Mouse (Mus musculus) lung, embryonic 16.5 days (tissue): ENCODE data around the gene Ctsc. TPM values are rescaled to one million over a fixed set of nuclear protein-coding genes. Genes with fewer than 3 reads are reported as not detected.

ENCODE experiments used
- ATAC-seq: fragments of 200-750 bp; cut with Nextera tagmentation; 2 replicates; pipeline ENCODE4 v1.8.0; 2017; ENCODE audit warnings: low read depth, mild to moderate bottlenecking, moderate library complexity
- H3K27ac ChIP-seq: fragments of 300-500 bp; sonication (generic); 2 replicates; pipeline ENCODE4 v1.5.1; 2014; ENCODE audit warnings: mild to moderate bottlenecking, control low read depth, low read length
- H3K27me3 ChIP-seq: fragments of 300-500 bp; sonication (generic); 2 replicates; pipeline ENCODE4 v1.6.1; 2014; ENCODE audit warnings: low read depth, low read length, mixed read lengths; ENCODE audit not compliant: control insufficient read depth, insufficient read depth
- H3K36me3 ChIP-seq: fragments of 300-500 bp; sonication (generic); 2 replicates; pipeline ENCODE4 v1.6.1; 2014; ENCODE audit warnings: low read length; ENCODE audit not compliant: control insufficient read depth, insufficient read depth
- H3K4me1 ChIP-seq: fragments of 300-500 bp; sonication (generic); replicated peaks from 2 replicates; pipeline ENCODE4 v1.6.1; 2014; ENCODE audit warnings: low read length, mixed read lengths; ENCODE audit not compliant: control insufficient read depth, insufficient read depth
- H3K4me2 ChIP-seq: fragments of 300-500 bp; sonication (generic); 2 replicates; pipeline ENCODE4 v1.6.1; 2014; ENCODE audit warnings: low read depth, low read length, control low read depth
- H3K4me3 ChIP-seq: fragments of 300-500 bp; sonication (generic); 2 replicates; pipeline ENCODE4 v1.5.1; 2014; ENCODE audit warnings: mild to moderate bottlenecking, low read length, control low read depth
- H3K9ac ChIP-seq: fragments of 300-500 bp; sonication (generic); 2 replicates; pipeline ENCODE4 v1.6.1; 2014; ENCODE audit warnings: low read length, control low read depth
- H3K9me3 ChIP-seq: fragments of 300-500 bp; sonication (generic); 2 replicates; pipeline ENCODE4 v1.6.1; 2016; ENCODE audit warnings: low read length; ENCODE audit not compliant: control insufficient read depth
- WGBS: fragments of 180-500 bp; shearing (Covaris S2); extraction: QIAGEN DNeasy Blood & Tissue Kit; methylation state at CpG from one replicate; pipeline ENCODE4 v1.1.7; 2014; 5-methylcytosine and 5-hydroxymethylcytosine counted together
- polyA plus RNA-seq: library from polyadenylated mRNA; unstranded; fragments of >200 nt; fragmentation: Nextera tagmentation; extraction: Ambion mirVana; gene quantifications from 2 replicates; pipeline ENCODE4 v1.2.1, GENCODE M21; 2015

Gene Ctsc
- polyA plus RNA-seq, 1 experiment from 2014 or later = 181 TPM

DNA sequence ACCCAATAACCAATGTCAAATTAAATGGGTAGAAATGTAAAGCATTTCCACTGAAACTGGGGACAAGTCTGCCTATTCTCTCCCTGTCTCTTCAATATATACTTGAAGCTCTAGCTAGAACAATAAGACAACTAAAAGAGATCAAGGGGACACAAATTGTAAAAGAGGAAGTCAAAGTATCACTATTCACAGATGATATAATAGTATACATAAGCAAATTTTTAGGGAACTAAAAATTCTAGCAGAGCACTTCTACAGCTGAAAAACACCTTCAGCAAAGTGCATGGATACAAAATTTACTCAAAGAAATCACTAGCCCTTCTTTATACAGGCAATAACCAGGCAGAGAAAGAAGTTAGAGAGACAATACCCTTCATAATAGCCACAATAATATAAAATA lies 23.0 kb upstream of the Ctsc start:
- no peak overlapping the region for H3K9ac ChIP-seq
- ATAC-seq = no peak
- H3K9me3 ChIP-seq = no peaks in the 10 kb centered on the region
- no peak overlapping the region for H3K27ac ChIP-seq
- no peak overlapping the region for H3K4me3 ChIP-seq
- no peaks in the 10 kb centered on the region for H3K4me1 ChIP-seq
- H3K36me3 ChIP-seq = no peaks in the 10 kb centered on the region
- H3K4me2 ChIP-seq = no peak overlapping the region
- no peaks in the 10 kb centered on the region for H3K27me3 ChIP-seq

DNA sequence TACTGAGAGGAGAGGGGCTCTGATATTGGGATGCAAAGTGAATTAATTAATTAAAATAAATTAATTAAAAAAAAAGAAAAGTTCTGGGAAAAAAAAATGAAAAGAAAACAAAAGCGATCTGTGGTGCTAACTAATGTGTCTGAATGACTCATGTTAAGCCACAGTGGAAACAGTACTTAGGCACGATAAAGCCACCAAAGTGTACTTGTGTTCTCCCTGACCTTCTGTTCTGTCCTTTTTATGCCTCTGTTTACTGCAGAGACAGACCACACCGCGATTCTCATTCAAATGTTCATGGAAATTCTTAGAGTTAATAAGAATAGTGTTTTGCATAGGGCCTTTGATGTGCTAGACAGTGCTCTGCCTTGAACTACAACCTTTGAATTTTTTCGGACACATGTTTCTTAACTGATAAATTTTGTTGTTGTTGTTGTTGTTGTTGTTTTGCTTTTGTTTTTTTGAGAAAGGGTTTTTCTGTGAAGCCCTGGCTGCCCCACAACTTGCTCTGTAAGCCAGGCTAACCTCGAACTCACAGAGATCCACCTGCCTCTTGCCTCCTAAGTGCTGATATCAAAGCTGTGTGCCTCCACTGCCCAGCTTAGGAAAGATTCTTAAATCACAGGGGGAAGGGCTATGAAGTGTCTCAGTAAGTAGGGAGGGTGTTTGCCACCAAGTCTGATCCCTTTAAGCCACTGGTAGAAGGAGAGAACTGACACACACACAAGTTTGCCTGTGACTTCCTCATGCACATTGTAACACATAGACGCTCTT lies 18.5 kb upstream of the Ctsc start:
- H3K27ac ChIP-seq = no peak overlapping the region
- no peaks in the 10 kb centered on the region for H3K27me3 ChIP-seq
- no peaks in the 10 kb centered on the region for H3K36me3 ChIP-seq
- no peaks in the 10 kb centered on the region for H3K9me3 ChIP-seq
- no peak for ATAC-seq
- no peak overlapping the region for H3K4me2 ChIP-seq
- 71% methylated on average over 7 of the region's 7 CpGs for WGBS
- H3K4me1 ChIP-seq = no peaks in the 10 kb centered on the region
- no peak overlapping the region for H3K9ac ChIP-seq
- H3K4me3 ChIP-seq = no peak overlapping the region

DNA sequence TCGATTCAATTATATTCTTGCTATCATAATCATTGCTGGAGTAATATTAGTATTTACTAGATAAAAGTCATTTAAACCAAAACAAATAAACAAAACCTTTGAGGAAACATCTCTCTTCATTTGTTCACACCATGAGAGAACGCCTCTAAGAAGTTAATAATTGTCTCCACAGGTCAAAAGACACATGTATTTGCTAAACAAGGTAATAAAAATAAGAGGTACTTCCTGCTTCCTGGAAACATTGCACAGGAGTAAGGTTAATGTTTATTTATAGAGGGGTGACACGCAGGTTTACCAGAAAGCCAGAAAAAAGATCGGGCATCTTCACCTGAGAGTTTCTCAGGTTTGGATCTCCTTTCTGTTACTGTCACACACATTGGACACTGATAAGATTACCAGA lies 16.1 kb upstream of the Ctsc start:
- ATAC-seq = no peak
- H3K4me2 ChIP-seq = no peak overlapping the region

GRCm38 (mm10) chr7:88264861-88265260 lies 13.0 kb upstream of the Ctsc start:
- Histone ChIP-seq H3K4me2 (no peak overlapping the region), H3K4me3 (no peak overlapping the region), H3K9me3 (no peaks in the 10 kb centered on the region), H3K27me3 (no peaks in the 10 kb centered on the region), H3K4me1 (no peaks in the 10 kb centered on the region), H3K36me3 (no peaks in the 10 kb centered on the region), H3K27ac (no peak overlapping the region), H3K9ac (no peak overlapping the region)
- ATAC-seq = no peak
- WGBS = 69% methylated on average over 5 of the region's 5 CpGs

More for the DNA sequence above, 16.1 kb upstream of the Ctsc start:
- H3K4me1 ChIP-seq = no peaks in the 10 kb centered on the region
- H3K9ac ChIP-seq = no peak overlapping the region
- no peaks in the 10 kb centered on the region for H3K36me3 ChIP-seq
- no peak overlapping the region for H3K27ac ChIP-seq
- WGBS = 58% methylated on average over 4 of the region's 4 CpGs
- H3K27me3 ChIP-seq = no peaks in the 10 kb centered on the region
- no peaks in the 10 kb centered on the region for H3K9me3 ChIP-seq
- H3K4me3 ChIP-seq = no peak overlapping the region

- Histone ChIP-seq H3K36me3 (no peaks in the 10 kb centered on the region), H3K27me3 (no peaks in the 10 kb centered on the region), H3K4me3 (no peak overlapping the region), H3K9me3 (no peaks in the 10 kb centered on the region), H3K27ac (no peak overlapping the region), H3K9ac (no peak overlapping the region), H3K4me1 (peaks cover 13% of the 10 kb centered on the region), H3K4me2 (no peak overlapping the region)
- ATAC-seq = peak; percentile 79
- 44% methylated on average over 1 of the region's 1 CpGs for WGBS
Measured at GRCm38 (mm10) chr7:88269913-88270312, 8.0 kb upstream of the Ctsc start.

DNA sequence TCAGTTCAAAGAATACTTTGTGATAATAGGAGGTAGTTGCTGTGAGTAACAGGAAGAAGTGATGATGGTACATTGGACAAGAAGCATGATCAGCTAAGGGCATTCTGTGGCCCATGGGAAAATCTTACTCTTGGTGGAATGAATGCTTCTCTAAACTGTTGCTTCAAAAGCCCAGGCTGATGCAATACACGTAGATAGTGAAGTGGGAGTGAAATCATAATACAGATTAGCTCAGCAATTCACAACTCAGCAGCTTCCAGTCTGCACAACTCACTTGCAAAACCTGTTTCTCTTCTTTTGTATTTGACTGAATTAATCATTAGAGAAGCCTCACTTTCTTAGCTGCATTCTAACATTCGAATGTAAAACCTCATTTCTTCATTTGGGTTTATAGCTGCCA lies 6.4 kb upstream of the Ctsc start:
- 32% methylated on average over 2 of the region's 2 CpGs for WGBS
- no peaks in the 10 kb centered on the region for H3K9me3 ChIP-seq
- no peak overlapping the region for H3K27ac ChIP-seq
- no peaks in the 10 kb centered on the region for H3K27me3 ChIP-seq
- H3K36me3 ChIP-seq = no peaks in the 10 kb centered on the region
- H3K9ac ChIP-seq = no peak overlapping the region
- H3K4me1 ChIP-seq = peaks cover 13% of the 10 kb centered on the region
- peak; percentile 73; the same call in 1 of the 2 replicates for ATAC-seq
- H3K4me3 ChIP-seq = no peak overlapping the region
- no peak overlapping the region for H3K4me2 ChIP-seq

DNA sequence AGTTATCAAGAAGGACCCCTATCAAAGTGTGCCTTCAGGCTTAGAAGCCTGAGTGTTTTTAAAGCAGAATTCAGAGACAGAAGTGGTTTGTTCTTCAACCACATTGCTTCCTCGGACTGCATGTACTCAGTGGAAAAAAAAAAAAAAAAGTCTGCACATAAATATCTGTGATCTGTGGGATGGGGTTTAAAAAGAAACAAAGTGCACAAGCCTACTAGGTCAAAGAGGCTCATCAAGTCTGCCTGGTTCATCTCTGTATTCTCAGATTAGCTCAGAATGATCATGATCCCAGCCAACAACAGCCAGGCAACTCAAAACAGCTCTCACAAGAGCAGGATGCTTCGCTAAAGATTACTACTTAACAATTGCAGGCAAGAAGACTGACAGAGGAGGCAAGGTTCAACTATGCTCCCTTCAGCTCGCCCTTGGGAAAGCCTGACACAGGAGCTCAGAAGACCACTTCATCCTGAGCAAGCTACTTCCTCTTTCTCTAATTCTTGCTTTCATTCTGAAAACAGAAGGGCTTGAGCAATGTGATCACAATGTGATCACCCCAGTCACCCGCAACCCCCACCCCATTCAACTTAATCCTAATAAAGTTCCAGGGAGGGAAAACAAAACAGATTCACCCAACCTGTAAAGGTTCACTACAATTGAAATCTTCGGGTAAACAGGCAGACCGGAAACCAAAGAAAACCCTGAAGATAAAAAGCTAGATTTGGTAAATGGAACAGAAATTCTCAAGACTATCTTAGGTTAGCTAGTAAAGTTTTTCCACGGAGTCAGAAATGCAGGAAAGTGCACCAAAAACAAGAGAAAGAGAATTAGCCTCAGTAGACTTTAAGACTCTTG lies 745 bp upstream of the Ctsc start:
- Histone ChIP-seq H3K4me3 (peak overlapping the region; percentile 79), H3K27ac (peak overlapping the region; percentile 95), H3K9ac (peak overlapping the region; percentile 88), H3K4me1 (peaks cover 9% of the 10 kb centered on the region), H3K4me2 (peak overlapping the region; percentile 91), H3K36me3 (peaks cover 6% of the 10 kb centered on the region; the same call in 1 of the 2 replicates), H3K9me3 (no peaks in the 10 kb centered on the region), H3K27me3 (no peaks in the 10 kb centered on the region)
- 34% methylated on average over 7 of the region's 7 CpGs for WGBS
- peak; percentile 7; the same call in 1 of the 2 replicates for ATAC-seq

GRCm38 (mm10) chr7:88278628-88279196 lies 827 bp downstream of the Ctsc start:
- H3K4me2 ChIP-seq = peak overlapping the region; percentile 91
- H3K27me3 ChIP-seq = no peaks in the 10 kb centered on the region
- peaks cover 8% of the 10 kb centered on the region for H3K4me1 ChIP-seq
- H3K4me3 ChIP-seq = peak overlapping the region; percentile 79
- H3K9ac ChIP-seq = peak overlapping the region; percentile 88
- no peaks in the 10 kb centered on the region for H3K9me3 ChIP-seq
- peak overlapping the region; percentile 95 for H3K27ac ChIP-seq
- ATAC-seq = peak; percentile 18; the same call in 1 of the 2 replicates
- 8% methylated on average over 8 of the region's 8 CpGs for WGBS
- peaks cover 11% of the 10 kb centered on the region; the same call in 1 of the 2 replicates for H3K36me3 ChIP-seq

- 89% methylated on average over 3 of the region's 3 CpGs for WGBS
- H3K27ac ChIP-seq = no peak overlapping the region
- H3K4me3 ChIP-seq = no peak overlapping the region
Measured at GRCm38 (mm10) chr7:88285276-88285675, 7.4 kb downstream of the Ctsc start.

More at GRCm38 (mm10) chr7:88285276-88285675, 7.4 kb downstream of the Ctsc start:
- peaks cover 18% of the 10 kb centered on the region for H3K36me3 ChIP-seq
- no peak overlapping the region for H3K4me2 ChIP-seq
- no peak overlapping the region for H3K9ac ChIP-seq
- H3K9me3 ChIP-seq = no peaks in the 10 kb centered on the region
- no peaks in the 10 kb centered on the region; the same call in 1 of the 2 replicates for H3K4me1 ChIP-seq
- no peak for ATAC-seq
- H3K27me3 ChIP-seq = no peaks in the 10 kb centered on the region
